Mouse (Mus musculus): ENCODE measurements around the gene Cabp7.

DNA sequence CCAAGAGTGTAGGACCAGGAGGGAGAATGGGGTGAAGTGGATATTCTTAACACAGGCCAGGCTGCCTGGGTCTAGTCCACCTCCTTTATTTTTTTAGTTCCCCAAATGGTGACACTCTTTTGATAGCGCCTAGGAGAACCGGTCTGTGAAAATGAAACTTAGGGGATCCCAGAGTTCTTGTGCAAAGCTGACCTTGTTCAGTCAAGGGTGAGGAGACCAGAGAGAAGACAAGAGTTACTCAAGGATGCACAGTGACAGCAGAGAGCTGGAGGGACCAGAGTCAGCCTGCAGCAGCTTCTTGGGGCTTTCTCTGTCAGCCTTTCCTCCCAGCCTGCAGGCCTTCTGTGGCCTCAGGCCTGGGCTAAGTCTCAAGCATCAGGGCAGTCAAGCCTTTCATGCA lies 15.9 kb upstream of the Cabp7 start:
- TF ChIP-seq POLR2A (IDR thresholded peaks at IDR 0.05; ENCODE audit: low read depth, low read length) (no peak), CTCF (IDR thresholded peaks at IDR 0.05; ENCODE audit: borderline replicate concordance, insufficient read depth, low read length) (no peak)

Measured in embryonic fibroblast, embryonic 13.5 days (primary cell).